ENCODE assay signal across 22 mouse cellular contexts in the genomic region with DNA sequence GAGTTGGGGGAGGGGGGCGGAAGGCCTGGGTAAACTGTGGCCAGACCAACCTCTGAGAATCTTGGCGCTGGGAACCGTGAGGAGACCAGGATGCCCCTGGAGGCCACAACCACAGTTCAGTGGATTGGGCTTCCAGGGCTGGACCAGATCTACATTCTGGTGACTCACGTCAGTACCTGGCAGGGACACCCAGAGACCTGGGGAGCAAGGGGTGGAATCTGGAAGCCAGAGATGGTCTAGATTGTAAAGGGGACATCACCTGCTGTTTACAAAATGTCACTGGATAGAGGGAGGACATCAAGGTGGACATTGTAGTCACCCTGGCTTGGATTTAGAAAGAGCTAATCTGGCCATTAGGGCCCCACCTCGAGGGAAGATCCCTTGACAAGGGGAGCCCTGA. TPM values are rescaled to one million over a fixed set of nuclear protein-coding genes. Genes with fewer than 3 reads are reported as not detected.
"Had no signal": no experiment of that assay in that cellular context is flagged by ENCODE, and none has a peak within 500 bp of the region (broad histone marks: within the 10 kb centered on the region; RNA-seq: fewer than 3 reads in every experiment).

No protein-coding gene starts in this region.

- H3K4me3 ChIP-seq: left cerebral cortex, adult 2 months; liver, embryonic 13.5 days had no signal

- DNase-seq: kidney, postnatal 10 days; kidney, postnatal 36 days; layer of hippocampus, postnatal 36 days; liver, embryonic 13.5 days; lung, adult 2 months; lung, postnatal 14 days; midbrain, embryonic 14.5 days; right cerebral cortex, adult 18-20 months; right cerebral cortex, postnatal 14 days; right cerebral cortex, postnatal 4 days; thymus, adult 2 months; thymus, postnatal 25 days had no signal

- H3K4me2 ChIP-seq: liver, embryonic 13.5 days; midbrain, embryonic 11.5 days had no signal

- H3K36me3 ChIP-seq: liver, embryonic 13.5 days had no signal

- H3K9ac ChIP-seq: liver, embryonic 13.5 days had no signal

- H3K27ac ChIP-seq: left cerebral cortex, adult 2 months; liver, embryonic 13.5 days; stomach, postnatal 0 days had no signal

- H3K9me3 ChIP-seq: liver, embryonic 13.5 days had no signal

RNA-seq across cellular contexts. Expression of gene Mmel1, which starts 26.2 kb away (rescaled TPM):
- total RNA-seq: liver, adult 2 months; megakaryocyte progenitor cell, adult 5-6 weeks had no signal
- polyA plus RNA-seq: limb, embryonic 11.5 days; stomach, postnatal 0 days had no signal

RNA-seq across cellular contexts. Expression of gene Tnfrsf14, which starts 32.8 kb away (rescaled TPM):
- polyA plus RNA-seq: midbrain, embryonic 14.5 days; midbrain, postnatal 0 days; neural tube, embryonic 14.5 days had no signal

RNA-seq across cellular contexts. Expression of gene Ttc34, which starts 58.3 kb away (rescaled TPM):
- total RNA-seq: liver, adult 2 months; megakaryocyte progenitor cell, adult 5-6 weeks; megakaryocyte-erythroid progenitor cell, adult 5-6 weeks had no signal
- polyA plus RNA-seq: liver, embryonic 16.5 days had no signal
